Mouse (Mus musculus): ENCODE data around the gene Kif5a. TPM values are rescaled to one million over a fixed set of nuclear protein-coding genes. Genes with fewer than 3 reads are reported as not detected.

Gene Kif5a
- total RNA-seq, 2 experiments from 2014 or later: 413 to 455 TPM

- DNase-seq (ENCODE audit: low spot score in 2 of 2): peak; percentile 99 to 100
These were observed 27.3 kb upstream of the Kif5a start for GRCm38 (mm10) chr10:127290307-127290929.

GRCm38 (mm10) chr10:127289573-127290191, 26.5 kb upstream of the Kif5a start:
- peak in 1 of 2 experiments; percentile 47 for DNase-seq (ENCODE audit: low spot score in 2 of 2)

GRCm38 (mm10) chr10:127288800-127289572, 25.8 kb upstream of the Kif5a start, which contains the start of gene Mbd6:
Gene Mbd6 (minus strand): TSS chr10:127289018.
- DNase-seq (ENCODE audit: low spot score in 2 of 2): peak; percentile 83 to 84

- peak in 1 of 2 experiments; percentile 53 for DNase-seq (ENCODE audit: low spot score in 2 of 2)
These were observed 25.2 kb upstream of the Kif5a start for GRCm38 (mm10) chr10:127288328-127288799.

GRCm38 (mm10) chr10:127287936-127288293, 24.8 kb upstream of the Kif5a start:
- no peak for DNase-seq (ENCODE audit: low spot score in 2 of 2)

GRCm38 (mm10) chr10:127287271-127287935, 24.3 kb upstream of the Kif5a start:
- no peak for DNase-seq (ENCODE audit: low spot score in 2 of 2)

GRCm38 (mm10) chr10:127286730-127287129, 23.6 kb upstream of the Kif5a start:
- DNase-seq (ENCODE audit: low spot score in 2 of 2): no peak

GRCm38 (mm10) chr10:127286194-127286593, 23.0 kb upstream of the Kif5a start:
- DNase-seq (ENCODE audit: low spot score in 2 of 2): no peak

- no peak for DNase-seq (ENCODE audit: low spot score in 2 of 2)
These were observed 22.5 kb upstream of the Kif5a start for GRCm38 (mm10) chr10:127285644-127286043.

- DNase-seq (ENCODE audit: low spot score in 2 of 2): no peak
These were observed 21.8 kb upstream of the Kif5a start for GRCm38 (mm10) chr10:127284724-127285500.

GRCm38 (mm10) chr10:127284105-127284622, 21.0 kb upstream of the Kif5a start:
- DNase-seq (ENCODE audit: low spot score in 2 of 2): no peak

GRCm38 (mm10) chr10:127282620-127283215, 19.6 kb upstream of the Kif5a start:
- DNase-seq (ENCODE audit: low spot score in 2 of 2): no peak

- DNase-seq (ENCODE audit: low spot score in 2 of 2): no peak
These were observed 18.2 kb upstream of the Kif5a start for GRCm38 (mm10) chr10:127281316-127281715.

GRCm38 (mm10) chr10:127279730-127280129, 16.6 kb upstream of the Kif5a start:
- no peak for DNase-seq (ENCODE audit: low spot score in 2 of 2)

GRCm38 (mm10) chr10:127274261-127275022, 11.3 kb upstream of the Kif5a start:
- DNase-seq (ENCODE audit: low spot score in 2 of 2): no peak

- DNase-seq (ENCODE audit: low spot score in 2 of 2): no peak
These were observed 9.2 kb upstream of the Kif5a start for GRCm38 (mm10) chr10:127272371-127272770.

GRCm38 (mm10) chr10:127269884-127270283, 6.7 kb upstream of the Kif5a start:
- DNase-seq (ENCODE audit: low spot score in 2 of 2): no peak

GRCm38 (mm10) chr10:127269036-127269435, 5.9 kb upstream of the Kif5a start:
- no peak for DNase-seq (ENCODE audit: low spot score in 2 of 2)

GRCm38 (mm10) chr10:127268401-127268800, 5.3 kb upstream of the Kif5a start:
- DNase-seq (ENCODE audit: low spot score in 2 of 2): no peak

All from layer of hippocampus, postnatal 14 days (tissue).